Mouse (Mus musculus): Measurements from ENCODE around the gene Rbm33.

Gene Rbm33

DNA sequence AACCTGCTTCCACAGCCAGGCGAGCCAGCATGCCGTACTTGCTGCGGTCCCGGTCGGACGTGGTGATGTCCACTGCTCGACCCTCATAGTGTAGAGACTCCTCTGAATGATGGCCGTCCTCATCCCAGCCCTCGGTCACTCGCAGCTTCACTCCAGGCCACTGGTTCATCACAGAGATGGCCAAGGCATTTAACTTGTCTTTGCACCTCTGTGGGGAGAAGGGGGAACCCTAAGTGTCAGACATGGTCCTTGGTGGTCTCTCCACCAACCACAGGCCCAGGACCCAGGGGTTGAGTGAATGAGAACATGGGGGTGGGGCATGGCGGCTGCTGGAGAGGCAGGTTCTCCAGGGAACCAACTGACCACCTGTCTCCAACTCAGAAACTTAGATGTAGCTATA is 144.5 kb downstream of the Rbm33 start:
- no peak for DNase-seq (ENCODE audit: low read depth in 2 of 2, low spot score in 2 of 2)

DNA sequence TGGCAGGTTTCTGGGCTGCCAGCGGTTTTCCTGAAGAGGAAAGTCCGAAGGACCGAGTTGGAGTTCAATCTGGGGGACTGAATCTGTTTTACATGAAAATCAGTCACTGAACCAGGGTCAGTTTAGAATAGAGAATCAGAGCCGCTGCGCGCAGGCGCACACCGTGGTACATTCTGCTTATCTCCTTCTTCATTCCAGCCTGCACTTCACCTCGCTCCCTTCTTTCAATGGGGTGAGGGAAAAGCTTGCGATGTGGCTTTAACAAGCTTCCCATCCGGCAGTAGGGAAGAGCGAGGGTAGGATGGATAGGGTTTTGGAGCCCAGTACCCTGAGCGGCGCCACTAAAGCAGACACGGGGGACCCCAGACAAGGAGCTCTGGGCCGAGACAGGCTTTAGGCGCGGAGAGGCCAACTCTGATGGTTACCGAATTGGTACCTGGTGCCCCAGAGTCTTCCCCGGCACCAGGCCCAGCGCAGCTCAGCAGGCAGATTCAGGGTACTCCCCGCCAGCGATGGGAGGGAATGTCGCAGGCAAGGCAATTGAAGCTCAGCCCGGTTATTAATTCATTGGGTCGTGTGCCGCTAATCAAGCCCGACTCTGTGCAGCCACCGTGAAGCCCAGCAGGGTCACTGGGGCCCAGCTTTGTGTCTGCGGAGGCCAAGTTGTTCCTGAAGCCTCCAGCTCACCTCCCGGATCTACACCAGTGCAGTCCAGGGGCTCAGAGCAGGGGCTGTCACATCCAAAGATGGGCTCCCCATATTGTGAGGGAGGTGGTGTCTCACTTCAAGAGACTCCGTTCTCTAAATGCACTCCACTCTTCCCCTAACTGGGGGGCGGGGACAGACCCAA is 146.0 kb downstream of the Rbm33 start:
- DNase-seq (ENCODE audit: low read depth in 2 of 2, low spot score in 2 of 2), result no peak

DNA sequence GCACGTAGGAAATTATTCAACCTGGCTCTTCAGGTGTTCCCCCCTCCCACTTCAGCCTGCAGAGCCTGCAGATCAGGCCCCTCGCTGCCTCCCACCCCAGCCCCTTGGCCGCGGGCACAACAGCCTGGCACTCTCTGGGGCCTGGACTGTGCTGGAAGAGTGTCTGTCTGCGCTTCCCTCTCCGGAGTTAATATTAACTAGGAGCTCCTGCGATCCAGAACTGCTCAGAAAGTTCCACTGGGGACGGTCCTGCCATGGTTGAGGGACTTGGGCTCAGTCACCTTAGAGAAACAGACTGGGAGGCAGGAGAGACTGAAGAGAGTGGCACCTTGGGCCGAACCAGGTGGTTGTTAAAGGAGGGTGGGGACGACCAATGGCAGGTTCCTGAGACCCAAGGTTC is 146.7 kb downstream of the Rbm33 start:
- no peak for DNase-seq (ENCODE audit: low read depth in 2 of 2, low spot score in 2 of 2)

DNA sequence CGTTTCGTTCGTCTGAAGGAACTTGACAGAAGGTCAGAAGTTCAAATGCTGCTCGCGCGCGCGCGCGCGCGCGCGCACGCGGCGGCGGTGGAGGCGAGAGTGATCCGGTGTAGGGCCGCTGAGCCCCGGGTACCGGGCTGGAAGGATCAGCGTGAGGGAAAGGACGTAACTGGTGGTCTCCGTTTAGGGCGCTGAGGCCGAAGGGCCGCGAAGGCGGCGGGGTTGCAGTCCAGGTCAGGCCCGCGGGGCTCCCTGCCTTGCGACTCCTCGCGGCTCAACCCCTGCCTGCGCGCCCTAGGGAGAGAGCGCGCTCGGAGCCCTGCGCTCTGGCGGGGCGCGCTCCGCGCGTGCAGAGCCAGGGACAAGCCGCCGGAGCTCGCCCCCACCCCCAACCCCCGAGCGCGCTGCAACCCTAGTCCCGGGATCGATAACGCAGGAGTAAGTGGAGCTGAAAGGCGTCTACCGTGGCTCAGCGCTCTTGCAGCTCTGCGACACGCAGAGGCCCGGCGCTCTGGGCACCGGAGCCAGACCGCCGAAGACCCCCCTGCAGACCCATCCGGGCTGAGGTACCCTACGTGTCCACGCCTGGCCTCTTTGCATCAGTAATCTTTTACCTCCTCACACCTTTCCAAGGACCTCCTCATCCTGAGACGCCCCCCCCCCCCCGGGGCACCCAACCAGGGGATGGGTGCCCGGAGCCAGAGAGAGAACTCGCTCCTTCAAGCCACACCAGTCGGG is 147.6 kb downstream of the Rbm33 start:
- DNase-seq (ENCODE audit: low read depth in 2 of 2, low spot score in 2 of 2), result no peak

DNA sequence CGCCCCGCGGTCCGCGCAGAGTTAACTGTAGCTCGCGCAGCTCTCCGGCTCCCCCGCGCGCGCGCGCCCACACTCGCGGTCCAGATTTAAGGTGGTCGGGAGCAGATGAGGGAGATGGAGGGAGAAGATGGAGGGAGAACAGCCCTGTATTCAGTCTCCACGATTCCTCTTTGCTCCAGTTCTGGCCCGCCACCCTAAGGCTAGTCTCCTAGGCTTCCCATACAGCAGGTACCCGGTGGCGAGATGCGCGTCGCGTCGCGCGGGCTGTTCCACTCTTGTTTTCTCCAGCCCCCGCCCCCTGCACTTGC is 148.1 kb downstream of the Rbm33 start:
- no peak for DNase-seq (ENCODE audit: low read depth in 2 of 2, low spot score in 2 of 2)

DNA sequence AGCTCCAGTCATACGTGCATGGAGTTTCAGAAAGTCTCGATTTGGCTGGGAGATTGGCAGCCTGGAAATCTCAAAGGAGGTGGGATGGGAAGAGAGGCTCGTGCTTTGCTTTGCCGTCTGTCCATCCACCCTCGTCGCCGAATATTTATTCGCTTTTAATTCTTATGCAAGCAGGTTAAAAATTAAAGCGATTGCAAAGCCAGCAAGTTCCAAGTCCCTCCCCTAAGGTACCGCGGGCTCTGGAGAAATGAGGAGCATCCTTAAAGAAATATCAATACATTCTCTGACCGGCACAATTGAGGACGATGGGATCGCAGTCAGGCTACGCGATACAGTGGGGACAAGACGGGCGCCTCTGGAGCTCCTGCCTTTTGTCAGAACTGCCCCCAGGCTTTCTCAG is 148.6 kb downstream of the Rbm33 start:
- DNase-seq (ENCODE audit: low read depth in 2 of 2, low spot score in 2 of 2), result no peak

DNA sequence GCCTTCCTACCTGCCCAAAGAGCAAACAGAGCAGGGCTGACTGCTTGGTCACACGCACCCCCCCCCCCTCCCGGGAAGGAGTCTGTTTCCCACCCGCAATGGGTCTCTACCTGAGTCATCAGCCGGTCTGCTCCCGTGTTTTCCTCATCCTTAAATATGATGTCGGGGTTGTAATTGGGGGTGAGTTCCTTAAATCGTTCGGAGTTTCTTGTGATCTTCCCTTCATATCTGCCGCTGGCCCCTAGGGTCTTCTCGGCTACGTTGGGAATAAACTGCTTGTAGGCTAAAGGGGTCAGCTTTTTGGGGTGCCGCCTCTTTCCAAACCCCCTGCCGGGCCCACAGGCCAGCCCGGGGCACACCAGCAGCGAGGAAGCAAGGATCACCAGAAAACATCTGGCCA is 149.4 kb downstream of the Rbm33 start:
- DNase-seq (ENCODE audit: low read depth in 2 of 2, low spot score in 2 of 2), result no peak

DNA sequence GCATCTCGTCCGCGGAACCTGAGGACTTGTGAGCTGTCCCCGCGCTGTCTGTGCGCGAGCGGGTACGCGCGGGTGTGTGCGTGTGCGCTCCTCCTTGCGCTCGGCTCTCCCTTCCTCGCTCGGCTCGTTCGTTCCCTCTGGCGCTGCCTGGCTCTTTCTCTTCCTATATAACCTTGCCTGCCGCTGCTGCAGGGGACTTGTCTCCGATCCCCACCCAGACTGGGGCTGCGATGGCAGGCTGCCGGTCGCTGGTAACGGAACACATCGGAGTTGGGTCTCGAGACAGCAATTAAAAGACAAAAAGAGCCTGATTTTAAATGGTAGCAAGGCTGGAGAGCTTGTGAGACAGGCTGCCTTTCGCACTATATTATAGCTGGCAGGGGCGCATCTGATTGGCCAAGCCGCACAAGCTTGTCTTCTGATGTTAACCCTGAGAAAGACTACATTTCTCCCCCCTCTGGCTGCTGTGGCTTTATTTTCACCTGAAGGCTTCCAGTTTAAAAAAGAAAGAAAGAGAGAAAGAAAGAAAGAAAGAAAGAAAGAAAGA is 149.9 kb downstream of the Rbm33 start, which contains the start of gene Shh:
Gene Shh (minus strand): TSS at position 497 of the 547 bp plus-strand sequence.
- DNase-seq (ENCODE audit: low read depth in 2 of 2, low spot score in 2 of 2), result no peak
